ENCODE assay signal across 25 mouse cellular contexts in genomic region chr11:46380097-46380675, GRCm38 (mm10). TPM values are rescaled to one million over a fixed set of nuclear protein-coding genes. Genes with fewer than 3 reads are reported as not detected.
DNase-seq lines count a peak whose midpoint lies in the region; ATAC-seq and TF ChIP-seq lines count a peak whose summit lies in the region.
"Had no signal": no experiment of that assay in that cellular context is flagged by ENCODE, and none has a peak within 500 bp of the region (broad histone marks: within the 10 kb centered on the region; RNA-seq: fewer than 3 reads in every experiment).

No protein-coding gene starts in this region.

- H3K4me3 ChIP-seq in embryonic facial prominence, embryonic 15.5 days (replicated peaks) = no peak overlapping the region
- no peak overlapping the region for H3K4me3 ChIP-seq in embryonic facial prominence, embryonic 10.5 days
- no peak overlapping the region for H3K4me3 ChIP-seq in liver, postnatal 0 days (ENCODE audit: low read depth, low read length)
- H3K4me3 ChIP-seq in liver, embryonic 11.5 days (ENCODE audit: low read depth, low read length) = no peak overlapping the region
- no peak overlapping the region for H3K4me3 ChIP-seq in lung, postnatal 0 days (ENCODE audit: low read depth, low read length)
- H3K4me3 ChIP-seq: embryonic facial prominence, embryonic 13.5 days; heart, embryonic 12.5 days; hindbrain, embryonic 15.5 days; liver, embryonic 13.5 days; midbrain, embryonic 15.5 days had no signal

- no peak overlapping the region for H3K9ac ChIP-seq in embryonic facial prominence, embryonic 15.5 days
- no peak overlapping the region for H3K9ac ChIP-seq in liver, postnatal 0 days (replicated peaks)
- H3K9ac ChIP-seq in liver, embryonic 11.5 days (ENCODE audit: low read depth, low read length) = no peak overlapping the region
- no peak overlapping the region for H3K9ac ChIP-seq in lung, postnatal 0 days (replicated peaks; ENCODE audit: low read depth)
- H3K9ac ChIP-seq: embryonic facial prominence, embryonic 13.5 days; heart, embryonic 12.5 days; hindbrain, embryonic 15.5 days; liver, embryonic 13.5 days; midbrain, embryonic 15.5 days had no signal

- H3K9me3 ChIP-seq in embryonic facial prominence, embryonic 15.5 days (replicated peaks) = no peaks in the 10 kb centered on the region
- no peaks in the 10 kb centered on the region for H3K9me3 ChIP-seq in embryonic facial prominence, embryonic 10.5 days
- no peaks in the 10 kb centered on the region for H3K9me3 ChIP-seq in liver, postnatal 0 days (ENCODE audit: low read length)
- no peaks in the 10 kb centered on the region for H3K9me3 ChIP-seq in liver, embryonic 11.5 days (ENCODE audit: control insufficient read depth, low read length)
- no peaks in the 10 kb centered on the region for H3K9me3 ChIP-seq in lung, postnatal 0 days (ENCODE audit: low read length)
- H3K9me3 ChIP-seq: embryonic facial prominence, embryonic 13.5 days; heart, embryonic 12.5 days; hindbrain, embryonic 15.5 days; liver, embryonic 13.5 days; midbrain, embryonic 15.5 days had no signal

- TF ChIP-seq EP300 in liver, postnatal 0 days (IDR thresholded peaks at IDR 0.05; ENCODE audit: low read depth) = no peak
- TF ChIP-seq EP300 in lung, postnatal 0 days (IDR thresholded peaks at IDR 0.05) = no peak

- H3K27me3 ChIP-seq in embryonic facial prominence, embryonic 15.5 days = no peaks in the 10 kb centered on the region
- no peaks in the 10 kb centered on the region for H3K27me3 ChIP-seq in embryonic facial prominence, embryonic 10.5 days (replicated peaks; ENCODE audit: low read depth, poor library complexity, severe bottlenecking)
- no peaks in the 10 kb centered on the region for H3K27me3 ChIP-seq in liver, postnatal 0 days (ENCODE audit: insufficient read depth, low read length)
- no peaks in the 10 kb centered on the region for H3K27me3 ChIP-seq in liver, embryonic 11.5 days (replicated peaks; ENCODE audit: control insufficient read depth, insufficient read depth, low read length)
- H3K27me3 ChIP-seq in lung, postnatal 0 days (replicated peaks; ENCODE audit: insufficient read depth, low read length) = no peaks in the 10 kb centered on the region
- H3K27me3 ChIP-seq: embryonic facial prominence, embryonic 13.5 days; heart, embryonic 12.5 days; hindbrain, embryonic 15.5 days; liver, embryonic 13.5 days; midbrain, embryonic 15.5 days had no signal

- H3K4me2 ChIP-seq in embryonic facial prominence, embryonic 15.5 days (replicated peaks) = no peak overlapping the region
- no peak overlapping the region for H3K4me2 ChIP-seq in liver, postnatal 0 days (ENCODE audit: low read depth, low read length)
- no peak overlapping the region for H3K4me2 ChIP-seq in liver, embryonic 11.5 days
- no peak overlapping the region for H3K4me2 ChIP-seq in lung, postnatal 0 days (replicated peaks; ENCODE audit: low read depth, low read length)
- H3K4me2 ChIP-seq: embryonic facial prominence, embryonic 13.5 days; heart, embryonic 12.5 days; hindbrain, embryonic 15.5 days; liver, embryonic 13.5 days; midbrain, embryonic 15.5 days had no signal

- ATAC-seq in embryonic facial prominence, embryonic 15.5 days (ENCODE audit: insufficient number of reproducible peaks, low FRiP score, low TSS enrichment, low read depth) = 0 out of 2 replicates have a peak, but pooled peaks have one; percentile 29
- ATAC-seq in liver, postnatal 0 days = peak; percentile 36
- no peak for ATAC-seq in liver, embryonic 11.5 days (replicated peaks; ENCODE audit: low FRiP score)
- peak; percentile 65 for ATAC-seq in megakaryocyte progenitor cell, adult 5-6 weeks (replicated peaks; ENCODE audit: poor library complexity)
- no peak for ATAC-seq in lung, postnatal 0 days
- ATAC-seq: forebrain, embryonic 16.5 days; intestine, postnatal 0 days; midbrain, embryonic 15.5 days had no signal

- 84% methylated on average over 7 of the region's 7 CpGs for WGBS in embryonic facial prominence, embryonic 15.5 days
- 89% methylated on average over 7 of the region's 7 CpGs for WGBS in embryonic facial prominence, embryonic 10.5 days
- 58% methylated on average over 7 of the region's 7 CpGs for WGBS in liver, postnatal 0 days (ENCODE audit: insufficient replicate concordance)
- WGBS in liver, embryonic 11.5 days = 82% methylated on average over 7 of the region's 7 CpGs
- WGBS in lung, postnatal 0 days = 82% methylated on average over 7 of the region's 7 CpGs

- H3K36me3 ChIP-seq in embryonic facial prominence, embryonic 15.5 days = no peaks in the 10 kb centered on the region
- no peaks in the 10 kb centered on the region for H3K36me3 ChIP-seq in embryonic facial prominence, embryonic 10.5 days (replicated peaks)
- no peaks in the 10 kb centered on the region for H3K36me3 ChIP-seq in liver, postnatal 0 days (replicated peaks; ENCODE audit: insufficient read depth, low read length)
- H3K36me3 ChIP-seq in liver, embryonic 11.5 days (ENCODE audit: control insufficient read depth, insufficient read depth, low read length) = no peaks in the 10 kb centered on the region
- no peaks in the 10 kb centered on the region for H3K36me3 ChIP-seq in lung, postnatal 0 days (ENCODE audit: insufficient read depth, low read length)
- H3K36me3 ChIP-seq: embryonic facial prominence, embryonic 13.5 days; heart, embryonic 12.5 days; hindbrain, embryonic 15.5 days; liver, embryonic 13.5 days; midbrain, embryonic 15.5 days had no signal

- no peak for DNase-seq in embryonic facial prominence, embryonic 10.5 days (ENCODE audit: low spot score)
- DNase-seq in liver, postnatal 0 days = no peak
- DNase-seq in liver, embryonic 11.5 days (ENCODE audit: low spot score) = no peak
- peak; percentile 49 for DNase-seq in thymus, postnatal 14 days
- no peak for DNase-seq in lung, postnatal 0 days (ENCODE audit: low spot score)
- DNase-seq in adrenal gland, postnatal 36 days = no peak
- DNase-seq: cerebellum, adult 9-10 months; gastrocnemius, postnatal 36 days; heart, postnatal 36 days; kidney, postnatal 36 days; liver, embryonic 13.5 days had no signal

- H3K27ac ChIP-seq in embryonic facial prominence, embryonic 15.5 days (replicated peaks) = no peak overlapping the region
- no peak overlapping the region for H3K27ac ChIP-seq in embryonic facial prominence, embryonic 10.5 days (replicated peaks)
- H3K27ac ChIP-seq in liver, postnatal 0 days (ENCODE audit: low read depth) = peak overlapping the region; percentile 37
- H3K27ac ChIP-seq in liver, embryonic 11.5 days (ENCODE audit: low read depth, low read length) = no peak overlapping the region
- H3K27ac ChIP-seq in lung, postnatal 0 days (ENCODE audit: low read length) = no peak overlapping the region
- H3K27ac ChIP-seq: embryonic facial prominence, embryonic 13.5 days; hindbrain, embryonic 15.5 days; liver, embryonic 13.5 days; midbrain, embryonic 15.5 days had no signal

- no peak for TF ChIP-seq CTCF in liver, postnatal 0 days (IDR thresholded peaks at IDR 0.05; ENCODE audit: low read depth)
- TF ChIP-seq CTCF in lung, postnatal 0 days (IDR thresholded peaks at IDR 0.05) = no peak

- no peaks in the 10 kb centered on the region for H3K4me1 ChIP-seq in embryonic facial prominence, embryonic 15.5 days
- H3K4me1 ChIP-seq in embryonic facial prominence, embryonic 10.5 days = 0 out of 2 replicates have a peak, but pooled peaks cover 4% of the 10 kb centered on the region
- H3K4me1 ChIP-seq in liver, postnatal 0 days (ENCODE audit: insufficient read depth) = peaks cover 21% of the 10 kb centered on the region
- no peaks in the 10 kb centered on the region for H3K4me1 ChIP-seq in liver, embryonic 11.5 days (replicated peaks; ENCODE audit: control insufficient read depth, insufficient read depth, low read length)
- H3K4me1 ChIP-seq in lung, postnatal 0 days (ENCODE audit: insufficient read depth, low read depth, low read length) = no peaks in the 10 kb centered on the region
- H3K4me1 ChIP-seq: embryonic facial prominence, embryonic 13.5 days; heart, embryonic 12.5 days; hindbrain, embryonic 15.5 days; midbrain, embryonic 15.5 days had no signal

RNA-seq across cellular contexts. Expression of gene Itk, which starts 9.1 kb away (rescaled TPM):
- 0.21 and 0.33 TPM in 2 replicates for polyA plus RNA-seq in embryonic facial prominence, embryonic 15.5 days (2015; fragmentation: Nextera tagmentation; extraction: Ambion mirVana)
- polyA plus RNA-seq in embryonic facial prominence, embryonic 10.5 days (2016; fragmentation: Nextera tagmentation; extraction: Ambion mirVana) = 0.04 and 0.05 TPM in 2 replicates
- polyA plus RNA-seq in liver, postnatal 0 days (2015; fragmentation: Nextera tagmentation; extraction: Ambion mirVana) = 0.09 and 0.19 TPM in 2 replicates
- polyA plus RNA-seq in liver, embryonic 11.5 days (2014; fragmentation: Nextera tagmentation; extraction: Ambion mirVana) = 0.05 and 0.14 TPM in 2 replicates
- total RNA-seq in megakaryocyte progenitor cell, adult 5-6 weeks (2015) = 0.91 TPM in 1 of 2 replicates, not detected in the other
- total RNA-seq in megakaryocyte progenitor cell, adult 5-6 weeks (2017) = 0.46 and 0.95 TPM in 2 replicates
- polyA plus RNA-seq in lung, postnatal 0 days (2015; fragmentation: Nextera tagmentation; extraction: Ambion mirVana) = 0.13 and 0.15 TPM in 2 replicates
- total RNA-seq in adrenal gland, postnatal 36 days (2021) = under 1 TPM; 0.13 to 0.23 TPM
- polyA plus RNA-seq: embryonic facial prominence, embryonic 13.5 days; forebrain, embryonic 16.5 days; heart, embryonic 12.5 days; hindbrain, embryonic 15.5 days; limb, embryonic 11.5 days; midbrain, embryonic 15.5 days had no signal

RNA-seq across cellular contexts. Expression of gene Fam71b, which starts 16.2 kb away (rescaled TPM):
- polyA plus RNA-seq in embryonic facial prominence, embryonic 15.5 days (2015; fragmentation: Nextera tagmentation; extraction: Ambion mirVana) = not detected in 2 replicates
- not detected in 2 replicates for polyA plus RNA-seq in embryonic facial prominence, embryonic 10.5 days (2016; fragmentation: Nextera tagmentation; extraction: Ambion mirVana)
- not detected in 2 replicates for polyA plus RNA-seq in liver, postnatal 0 days (2015; fragmentation: Nextera tagmentation; extraction: Ambion mirVana)
- not detected in 2 replicates for polyA plus RNA-seq in liver, embryonic 11.5 days (2014; fragmentation: Nextera tagmentation; extraction: Ambion mirVana)
- total RNA-seq in megakaryocyte progenitor cell, adult 5-6 weeks (2015) = not detected in 2 replicates
- not detected in 2 replicates for total RNA-seq in megakaryocyte progenitor cell, adult 5-6 weeks (2017)
- polyA plus RNA-seq in lung, postnatal 0 days (2015; fragmentation: Nextera tagmentation; extraction: Ambion mirVana) = not detected in 2 replicates
- total RNA-seq in adrenal gland, postnatal 36 days (2021) = not detected
- total RNA-seq: adrenal gland, adult 18-20 months; gastrocnemius, postnatal 36 days; heart, postnatal 36 days; left cerebral cortex, adult 8-10 months; megakaryocyte-erythroid progenitor cell, adult 5-6 weeks had no signal
- polyA plus RNA-seq: cortical plate, adult 2 months; embryonic facial prominence, embryonic 13.5 days; forebrain, embryonic 16.5 days; heart, embryonic 12.5 days; hindbrain, embryonic 15.5 days; intestine, postnatal 0 days; limb, embryonic 11.5 days; liver, embryonic 13.5 days; lung, embryonic 16.5 days; midbrain, embryonic 15.5 days had no signal

RNA-seq across cellular contexts. Expression of gene Med7, which starts 56.5 kb away (rescaled TPM):
- 68.6 and 69.4 TPM in 2 replicates for polyA plus RNA-seq in embryonic facial prominence, embryonic 15.5 days (2015; fragmentation: Nextera tagmentation; extraction: Ambion mirVana)
- 90.5 and 92.0 TPM in 2 replicates for polyA plus RNA-seq in embryonic facial prominence, embryonic 10.5 days (2016; fragmentation: Nextera tagmentation; extraction: Ambion mirVana)
- 39.4 and 41.4 TPM in 2 replicates for polyA plus RNA-seq in liver, postnatal 0 days (2015; fragmentation: Nextera tagmentation; extraction: Ambion mirVana)
- polyA plus RNA-seq in liver, embryonic 11.5 days (2014; fragmentation: Nextera tagmentation; extraction: Ambion mirVana) = 89.0 and 94.6 TPM in 2 replicates
- 63.6 and 72.4 TPM in 2 replicates for total RNA-seq in megakaryocyte progenitor cell, adult 5-6 weeks (2015)
- total RNA-seq in megakaryocyte progenitor cell, adult 5-6 weeks (2017) = 16.2 and 27.1 TPM in 2 replicates
- polyA plus RNA-seq in lung, postnatal 0 days (2015; fragmentation: Nextera tagmentation; extraction: Ambion mirVana) = 55.9 and 56.7 TPM in 2 replicates
- 10 to 100 TPM; 39.0 to 46.2 TPM for total RNA-seq in adrenal gland, postnatal 36 days (2021)

Comparison
In these comparisons a context has a peak if more than half of its experiments do, and no peak if none do; other contexts are left out.
1. ATAC-seq: peak in embryonic facial prominence, embryonic 15.5 days (single experiment), liver, postnatal 0 days (single experiment) and megakaryocyte progenitor cell, adult 5-6 weeks (single experiment); none in liver, embryonic 11.5 days (single experiment) and lung, postnatal 0 days (single experiment).